Mouse (Mus musculus) liver, postnatal 0 days (tissue): ENCODE measurements at regions not wholly inside any gene's neighbourhood (a gene's known extent, or its start where the extent isn't known, plus 50 kb on each side); places are given as distances from the start of the nearest gene placed in this dataset.

ENCODE experiments used
- CTCF ChIP-seq: sonication (generic); IDR thresholded peaks from 2 replicates; pipeline ENCODE4 v1.5.1; 2016; ENCODE audit warnings: antibody characterized with exemption, low read depth
- EP300 ChIP-seq: IDR thresholded peaks from 2 replicates; pipeline ENCODE4 v1.6.1; 2016; ENCODE audit warnings: antibody characterized with exemption, low read depth, mild to moderate bottlenecking

DNA sequence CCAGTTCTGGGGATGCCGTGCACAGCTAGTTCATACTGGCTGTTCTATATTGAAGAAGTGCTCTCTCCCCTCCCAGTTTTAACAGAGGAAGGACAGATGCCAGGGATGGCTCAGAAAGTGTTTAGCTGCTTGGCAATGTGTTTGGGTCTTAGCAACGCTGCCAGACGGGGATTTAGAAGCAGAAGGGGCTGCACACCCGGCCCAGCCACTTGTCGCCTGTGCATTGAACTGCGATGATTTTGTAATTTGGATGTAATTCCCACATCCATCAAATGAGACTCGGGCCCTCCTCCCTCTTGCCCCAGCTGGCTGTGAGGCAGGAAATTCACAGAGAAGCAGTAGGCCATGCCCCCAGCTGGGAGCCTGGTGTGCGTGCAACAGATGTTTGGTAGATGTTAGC, 475.4 kb downstream of the Tbc1d22a start:
- TF ChIP-seq CTCF (no peak), EP300 (no peak)
